In the genomic region with DNA sequence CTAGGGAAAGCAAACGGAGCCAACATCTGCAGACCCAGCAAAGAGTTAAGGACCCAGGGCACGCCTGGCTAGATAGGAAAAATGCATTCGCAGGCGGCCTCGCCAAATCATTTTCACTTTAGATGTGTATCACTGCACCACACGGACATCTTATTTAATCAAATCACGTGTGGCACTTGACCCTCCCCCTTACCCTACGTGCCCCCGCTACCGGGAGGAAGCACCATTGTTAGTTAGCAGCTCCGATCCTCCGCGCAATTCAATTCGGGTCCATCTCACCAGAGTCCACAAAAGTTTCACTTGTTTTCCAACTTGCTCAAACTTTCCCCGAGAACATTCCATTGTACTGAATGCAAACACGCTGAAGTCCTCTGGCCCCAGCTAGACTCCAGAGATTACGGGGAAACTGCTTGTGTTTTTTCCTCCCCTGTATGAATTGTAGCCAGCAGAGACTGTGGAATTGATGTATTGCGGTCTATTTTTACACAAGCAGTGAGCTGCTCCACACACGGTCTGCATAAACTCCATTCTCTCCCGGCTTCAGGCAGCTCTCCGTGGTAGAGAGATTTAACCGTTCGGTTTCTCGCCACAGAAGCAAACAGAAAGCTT, we compare ENCODE assay signal across 8 mouse cellular contexts. TPM values are rescaled to one million over a fixed set of nuclear protein-coding genes. Genes with fewer than 3 reads are reported as not detected.
DNase-seq lines count a peak whose midpoint lies in the region; ATAC-seq and TF ChIP-seq lines count a peak whose summit lies in the region.

No protein-coding gene starts in this region.

- H3K9me3 ChIP-seq in lung, embryonic 15.5 days, result no peaks in the 10 kb centered on the region
- no peaks in the 10 kb centered on the region for H3K9me3 ChIP-seq in neural tube, embryonic 15.5 days (replicated peaks)

- no peak for TF ChIP-seq POLR2A in cerebellum, adult 2 months (IDR thresholded peaks at IDR 0.05; ENCODE audit: borderline replicate concordance, insufficient read depth, low read length)
- no peak for TF ChIP-seq POLR2A in thymus, adult 2 months (IDR thresholded peaks at IDR 0.05; ENCODE audit: control insufficient read depth, extremely low read depth, insufficient read depth, low read length, poor library complexity)

- H3K27ac ChIP-seq in cerebellum, adult 2 months (ENCODE audit: insufficient read depth, low read length), result no peak overlapping the region
- H3K27ac ChIP-seq in lung, embryonic 15.5 days, result peak overlapping the region; percentile 87
- peak overlapping the region; percentile 75 for H3K27ac ChIP-seq in neural tube, embryonic 15.5 days (replicated peaks)
- no peak overlapping the region for H3K27ac ChIP-seq in thymus, adult 2 months (ENCODE audit: control insufficient read depth, insufficient read depth, low read length)

- ATAC-seq in frontal cortex, adult (ENCODE audit: low TSS enrichment), result peak; percentile 72
- peak; percentile 61 for ATAC-seq in lung, embryonic 15.5 days (ENCODE audit: borderline replicate concordance, extremely low read depth, low FRiP score, low TSS enrichment)
- peak; percentile 77 for ATAC-seq in neural tube, embryonic 15.5 days (ENCODE audit: low FRiP score)

- H3K4me1 ChIP-seq in cerebellum, adult 2 months (ENCODE audit: control insufficient read depth, insufficient read depth, low read length), result no peaks in the 10 kb centered on the region
- peaks cover 22% of the 10 kb centered on the region for H3K4me1 ChIP-seq in lung, embryonic 15.5 days
- H3K4me1 ChIP-seq in neural tube, embryonic 15.5 days, result peaks cover 24% of the 10 kb centered on the region
- H3K4me1 ChIP-seq in thymus, adult 2 months (replicated peaks; ENCODE audit: control insufficient read depth, insufficient read depth, low read length), result peaks cover 7% of the 10 kb centered on the region

- H3K27me3 ChIP-seq in cerebellum, adult 2 months (ENCODE audit: control insufficient read depth, insufficient read depth, low read length), result no peaks in the 10 kb centered on the region
- no peaks in the 10 kb centered on the region for H3K27me3 ChIP-seq in lung, embryonic 15.5 days
- no peaks in the 10 kb centered on the region; the same call in 1 of the 2 replicates for H3K27me3 ChIP-seq in neural tube, embryonic 15.5 days (replicated peaks)
- no peaks in the 10 kb centered on the region for H3K27me3 ChIP-seq in thymus, adult 2 months (ENCODE audit: control insufficient read depth, insufficient read depth, low read length)

- peak overlapping the region; percentile 69 for H3K4me2 ChIP-seq in lung, embryonic 15.5 days
- peak overlapping the region; percentile 76 for H3K4me2 ChIP-seq in neural tube, embryonic 15.5 days

- H3K4me3 ChIP-seq in cerebellum, adult 2 months (replicated peaks; ENCODE audit: insufficient read depth, low read depth, low read length), result peak overlapping the region; percentile 79
- peak overlapping the region; percentile 53 for H3K4me3 ChIP-seq in lung, embryonic 15.5 days
- peak overlapping the region; percentile 47 for H3K4me3 ChIP-seq in neural tube, embryonic 15.5 days (replicated peaks)
- H3K4me3 ChIP-seq in thymus, adult 2 months (ENCODE audit: control insufficient read depth, insufficient read depth, low read length), result peak overlapping the region; percentile 53

- H3K36me3 ChIP-seq in lung, embryonic 15.5 days, result no peaks in the 10 kb centered on the region
- H3K36me3 ChIP-seq in neural tube, embryonic 15.5 days, result no peaks in the 10 kb centered on the region
- H3K36me3 ChIP-seq in thymus, adult 2 months (ENCODE audit: control insufficient read depth, insufficient read depth, low read length), result no peaks in the 10 kb centered on the region

- WGBS in cerebellum, adult 2 months, result under 1% methylated on average over 24 of the region's 24 CpGs
- under 1% methylated on average over 24 of the region's 24 CpGs for WGBS in lung, embryonic 15.5 days
- under 1% methylated on average over 24 of the region's 24 CpGs for WGBS in neural tube, embryonic 15.5 days
- whole genome bisulfite sequencing in thymus, adult 2 months, result under 1% methylated on average over 24 of the region's 24 CpGs

- TF ChIP-seq CTCF in cerebellum, adult 2 months (IDR thresholded peaks at IDR 0.05; ENCODE audit: borderline replicate concordance, insufficient read depth, low read depth, low read length), result no peak
- TF ChIP-seq CTCF in thymus, adult 2 months (IDR thresholded peaks at IDR 0.05; ENCODE audit: borderline replicate concordance, control insufficient read depth, extremely low read depth, insufficient read depth, low read length, poor library complexity), result no peak

- peak; percentile 57 for DNase-seq in NIH3T3 (ENCODE audit: low read depth)
- DNase-seq in cerebellum, adult 2 months, result peak; percentile 35 to 39
- peak; percentile 61 for DNase-seq in heart, postnatal 4 days
- DNase-seq in layer of hippocampus, adult 11-12 months (ENCODE audit: low spot score), result peak; percentile 38
- peak; percentile 20 for DNase-seq in thymus, adult 2 months

- H3K9ac ChIP-seq in lung, embryonic 15.5 days, result peak overlapping the region; percentile 47
- peak overlapping the region; percentile 47 for H3K9ac ChIP-seq in neural tube, embryonic 15.5 days (replicated peaks)

RNA-seq across cellular contexts. Expression of a gene that starts 14.9 kb away (rescaled TPM):
- 24.8 and 25.9 TPM in 2 replicates for polyA plus RNA-seq in cerebellum, adult 2 months (2012; rRNA removed)
- 100 to 1,000 TPM; 132 to 141 TPM for total RNA-seq in heart, postnatal 4 days (2021)
- polyA plus RNA-seq in lung, embryonic 15.5 days (2015; fragmentation: Nextera tagmentation; extraction: Ambion mirVana), result 5.7 and 6.5 TPM in 2 replicates
- 18.0 and 19.7 TPM in 2 replicates for polyA plus RNA-seq in neural tube, embryonic 15.5 days (2015; fragmentation: Nextera tagmentation; extraction: Ambion mirVana)
- polyA plus RNA-seq in thymus, adult 2 months (2012; rRNA removed), result 0.57 and 1.4 TPM in 2 replicates

Comparison
In these comparisons a context has a peak if more than half of its experiments do, and no peak if none do; other contexts are left out.
1. H3K27ac ChIP-seq: peak in lung, embryonic 15.5 days (single experiment) and neural tube, embryonic 15.5 days (single experiment); none in cerebellum, adult 2 months (single experiment) and thymus, adult 2 months (single experiment).
2. Peak in every context shown above with its lines, with median percentiles within 50 percentile points of each other: DNase-seq, H3K4me3 ChIP-seq and ATAC-seq.